Mouse (Mus musculus): Measurements from ENCODE around the gene Gprc5d.

DNA sequence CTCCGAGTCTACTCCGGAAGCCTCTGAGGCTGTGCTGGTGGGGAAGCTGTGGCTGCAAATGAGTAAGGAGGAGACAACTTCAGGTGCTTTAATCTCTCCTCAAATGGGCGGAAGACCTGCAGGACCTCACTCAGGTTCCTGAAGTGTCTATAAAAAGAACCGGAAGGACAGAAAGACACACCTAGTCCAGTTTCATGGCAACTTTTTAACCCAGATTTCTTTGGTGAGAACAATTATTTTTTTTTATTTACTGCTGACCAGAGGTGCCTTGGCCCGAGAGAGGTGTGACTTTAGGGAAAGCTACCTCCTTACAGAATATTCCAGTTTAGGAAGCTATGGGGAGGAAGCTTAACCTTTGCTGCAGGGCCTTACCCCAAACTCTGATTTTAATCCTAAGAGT lies at the start of gene Gprc5d:
- TF ChIP-seq CTCF (IDR thresholded peaks at IDR 0.05; ENCODE audit: low read depth) (no peak), EP300 (IDR thresholded peaks at IDR 0.05; ENCODE audit: low read depth) (no peak)

All from liver, postnatal 0 days (tissue).